Mouse (Mus musculus) cerebellum, adult 11 months (tissue): ENCODE data around the gene Kctd8.

Experiments
- DNase-seq: peaks from one replicate; pipeline ENCODE4 v3.0.0; 2022

Gene Kctd8

GRCm38 (mm10) chr5:69340919-69341801 lies at the start of gene Kctd8:
Kctd8 (minus strand) TSS chr5:69341679.
- DNase-seq: peak; percentile 78

GRCm38 (mm10) chr5:69379072-69379471 lies 37.6 kb upstream of the Kctd8 start:
- no peak for DNase-seq

GRCm38 (mm10) chr5:69350596-69350995 lies 9.1 kb upstream of the Kctd8 start:
- DNase-seq: no peak

GRCm38 (mm10) chr5:69340102-69340918 lies 1.2 kb downstream of the Kctd8 start:
- peak; percentile 83 for DNase-seq

- peak; percentile 35 for DNase-seq
Observed at GRCm38 (mm10) chr5:69339623-69339970, 1.9 kb downstream of the Kctd8 start.

- peak; percentile 14 for DNase-seq
Observed at GRCm38 (mm10) chr5:69338916-69339622, 2.4 kb downstream of the Kctd8 start.

- no peak for DNase-seq
Observed at GRCm38 (mm10) chr5:69327561-69327960, 13.9 kb downstream of the Kctd8 start.

- peak; percentile 31 for DNase-seq
Observed at GRCm38 (mm10) chr5:69324566-69325230, 16.8 kb downstream of the Kctd8 start.

- no peak for DNase-seq
Observed at GRCm38 (mm10) chr5:69312611-69313010, 28.9 kb downstream of the Kctd8 start.

- DNase-seq: no peak
Observed at GRCm38 (mm10) chr5:69301665-69302064, 39.8 kb downstream of the Kctd8 start.

- DNase-seq: no peak
Observed at GRCm38 (mm10) chr5:69292353-69292752, 49.1 kb downstream of the Kctd8 start.

- DNase-seq: no peak
Observed at GRCm38 (mm10) chr5:69284359-69284758, 57.1 kb downstream of the Kctd8 start.

- DNase-seq: no peak
Observed at GRCm38 (mm10) chr5:69252366-69252765, 89.1 kb downstream of the Kctd8 start.

GRCm38 (mm10) chr5:69241931-69242330 lies 99.5 kb downstream of the Kctd8 start:
- DNase-seq: peak; percentile 36

- DNase-seq: no peak
Observed at GRCm38 (mm10) chr5:69233560-69233959, 107.9 kb downstream of the Kctd8 start.

- DNase-seq: peak; percentile 38
Observed at GRCm38 (mm10) chr5:69231649-69232048, 109.8 kb downstream of the Kctd8 start.

GRCm38 (mm10) chr5:69227147-69227546 lies 114.3 kb downstream of the Kctd8 start:
- no peak for DNase-seq

GRCm38 (mm10) chr5:69222608-69223007 lies 118.9 kb downstream of the Kctd8 start:
- DNase-seq: no peak

- DNase-seq: no peak
Observed at GRCm38 (mm10) chr5:69215216-69215615, 126.3 kb downstream of the Kctd8 start.

GRCm38 (mm10) chr5:69209401-69209800 lies 132.1 kb downstream of the Kctd8 start:
- no peak for DNase-seq

- DNase-seq: peak; percentile 18
Observed at GRCm38 (mm10) chr5:69207713-69208112, 133.8 kb downstream of the Kctd8 start.

GRCm38 (mm10) chr5:69159897-69160509 lies 181.5 kb downstream of the Kctd8 start:
- no peak for DNase-seq
